In genomic region chr7:16404315-16405072, GRCm38 (mm10) we compare ENCODE assay signal across 8 mouse cellular contexts. TPM values are rescaled to one million over a fixed set of nuclear protein-coding genes. Genes with fewer than 3 reads are reported as not detected.
DNase-seq lines count a peak whose midpoint lies in the region; ATAC-seq and TF ChIP-seq lines count a peak whose summit lies in the region.

No protein-coding gene starts in this region.

- no peak for TF ChIP-seq CTCF in heart, adult 2 months (IDR thresholded peaks at IDR 0.05)
- TF ChIP-seq CTCF in liver, adult 2 months (IDR thresholded peaks at IDR 0.05; ENCODE audit: low read depth, low read length): no peak

- in situ Hi-C loops in ES-E14 (cut with MboI; ENCODE audit: low sequenced_read_pairs in 2 of 2, unreplicated experiment in 2 of 2): no loop called here

- H3K4me1 ChIP-seq in heart, adult 2 months (ENCODE audit: control insufficient read depth, insufficient read depth, low read length): peaks cover 25% of the 10 kb centered on the region
- H3K4me1 ChIP-seq in ES-E14 (ENCODE audit: control insufficient read depth in 2 of 2, insufficient read depth in 2 of 2, low read length in 2 of 2, poor library complexity in 1 of 2): peaks cover 11 to 18% of the 10 kb centered on the region in 2 experiments
- H3K4me1 ChIP-seq in forebrain, embryonic 15.5 days: peaks cover 32% of the 10 kb centered on the region
- H3K4me1 ChIP-seq in liver, adult 2 months (ENCODE audit: control insufficient read depth, insufficient read depth, low read length): peaks cover 28% of the 10 kb centered on the region
- H3K4me1 ChIP-seq in stomach, embryonic 15.5 days: peaks cover 27% of the 10 kb centered on the region

- TF ChIP-seq EP300 in heart, adult 2 months (IDR thresholded peaks at IDR 0.05; ENCODE audit: insufficient read depth, low read depth, low read length): no peak

- no peak for TF ChIP-seq POLR2A in heart, adult 2 months (IDR thresholded peaks at IDR 0.05; ENCODE audit: insufficient read depth, low read depth, low read length)
- no peak for TF ChIP-seq POLR2A in liver, adult 2 months (IDR thresholded peaks at IDR 0.05; ENCODE audit: extremely low read depth, insufficient read depth, low read length)

- H3K27ac ChIP-seq in heart, adult 2 months: peak overlapping the region; percentile 100
- no peak overlapping the region for H3K27ac ChIP-seq in ES-E14 (ENCODE audit: insufficient read depth, low read depth, low read length, poor library complexity, severe bottlenecking)
- H3K27ac ChIP-seq in forebrain, embryonic 15.5 days (replicated peaks): peak overlapping the region; percentile 46
- peak overlapping the region; percentile 86 for H3K27ac ChIP-seq in liver, adult 2 months (replicated peaks; ENCODE audit: insufficient read depth, low read depth, low read length)
- peak overlapping the region; percentile 98 for H3K27ac ChIP-seq in stomach, embryonic 15.5 days

- intact Hi-C loops in heart, adult 2 months (cut with DNase I): loop anchor here (10.0 kb wide), 1 partner anchor 650 kb away; no protein-coding TSS in a partner anchor

- no peaks in the 10 kb centered on the region for H3K9me3 ChIP-seq in ES-E14 (ENCODE audit: control insufficient read depth, insufficient read depth, low read depth, low read length)
- no peaks in the 10 kb centered on the region for H3K9me3 ChIP-seq in forebrain, embryonic 15.5 days
- no peaks in the 10 kb centered on the region for H3K9me3 ChIP-seq in stomach, embryonic 15.5 days

- ATAC-seq in forebrain, embryonic 15.5 days (replicated peaks): no peak
- no peak for ATAC-seq in stomach, embryonic 15.5 days (ENCODE audit: insufficient read depth, low FRiP score, low read depth)

- no peak overlapping the region for H3K4me3 ChIP-seq in heart, adult 2 months
- no peak overlapping the region for H3K4me3 ChIP-seq in ES-E14 (ENCODE audit: insufficient read depth in 1 of 2, low read depth in 1 of 2, low read length in 2 of 2, poor library complexity in 1 of 2, severe bottlenecking in 1 of 2)
- H3K4me3 ChIP-seq in forebrain, embryonic 15.5 days: no peak overlapping the region
- no peak overlapping the region for H3K4me3 ChIP-seq in liver, adult 2 months (ENCODE audit: insufficient read depth, low read depth, low read length)
- H3K4me3 ChIP-seq in stomach, embryonic 15.5 days (replicated peaks): no peak overlapping the region

- DNase-seq in heart, adult 2 months: no peak
- no peak for DNase-seq in heart, adult 8-10 months (ENCODE audit: low spot score)
- no peak for DNase-seq in ES-E14 (ENCODE audit: low read depth, low spot score)
- no peak for DNase-seq in liver, adult 2 months (ENCODE audit: extremely low read depth, low read depth, low spot score)
- DNase-seq in frontal cortex, postnatal 14 days (ENCODE audit: low spot score in 2 of 2): no peak
- no peak for DNase-seq in right cerebral cortex, postnatal 36 days (ENCODE audit: low spot score in 2 of 2)

- H3K36me3 ChIP-seq in heart, adult 2 months (ENCODE audit: control insufficient read depth, insufficient read depth, low read length): peaks cover 19% of the 10 kb centered on the region
- peaks cover 4% of the 10 kb centered on the region; the same call in 1 of the 2 replicates for H3K36me3 ChIP-seq in ES-E14 (ENCODE audit: control insufficient read depth, insufficient read depth, low read length, poor library complexity, severe bottlenecking)
- no peaks in the 10 kb centered on the region for H3K36me3 ChIP-seq in forebrain, embryonic 15.5 days
- no peaks in the 10 kb centered on the region for H3K36me3 ChIP-seq in liver, adult 2 months (ENCODE audit: control insufficient read depth, insufficient read depth, low read length)
- no peaks in the 10 kb centered on the region for H3K36me3 ChIP-seq in stomach, embryonic 15.5 days

- WGBS in heart, adult 2 months: 40% methylated on average over 3 of the region's 3 CpGs
- 85% methylated on average over 3 of the region's 3 CpGs for WGBS in forebrain, embryonic 15.5 days
- 43% methylated on average over 3 of the region's 3 CpGs for WGBS in liver, adult 2 months
- WGBS in stomach, embryonic 15.5 days: 59% methylated on average over 3 of the region's 3 CpGs

- H3K9ac ChIP-seq in heart, adult 2 months (ENCODE audit: low read depth, low read length): peak overlapping the region; percentile 40
- peak overlapping the region; percentile 35; the same call in 1 of the 2 replicates for H3K9ac ChIP-seq in ES-E14 (ENCODE audit: insufficient read depth, low read depth, low read length, poor library complexity, severe bottlenecking)
- H3K9ac ChIP-seq in forebrain, embryonic 15.5 days (replicated peaks): peak overlapping the region; percentile 16; the same call in 1 of the 2 replicates
- 0 out of 2 replicates have a peak overlapping the region, but pooled peaks have one; percentile 1 for H3K9ac ChIP-seq in liver, adult 2 months (ENCODE audit: low read depth, low read length)
- H3K9ac ChIP-seq in stomach, embryonic 15.5 days: no peak overlapping the region

- H3K27me3 ChIP-seq in heart, adult 2 months (ENCODE audit: control insufficient read depth, insufficient read depth, low read length): no peaks in the 10 kb centered on the region
- H3K27me3 ChIP-seq in forebrain, embryonic 15.5 days: no peaks in the 10 kb centered on the region
- no peaks in the 10 kb centered on the region for H3K27me3 ChIP-seq in liver, adult 2 months (ENCODE audit: control insufficient read depth, insufficient read depth, low read length)
- H3K27me3 ChIP-seq in stomach, embryonic 15.5 days (replicated peaks): no peaks in the 10 kb centered on the region

- peak overlapping the region; percentile 29 for H3K4me2 ChIP-seq in forebrain, embryonic 15.5 days (replicated peaks)
- H3K4me2 ChIP-seq in stomach, embryonic 15.5 days: peak overlapping the region; percentile 48

- H3K79me2 ChIP-seq in heart, adult 2 months (replicated peaks; ENCODE audit: control insufficient read depth, insufficient read depth, low read length): no peaks in the 10 kb centered on the region; the same call in 1 of the 2 replicates
- peaks cover 6% of the 10 kb centered on the region for H3K79me2 ChIP-seq in liver, adult 2 months (ENCODE audit: control insufficient read depth, insufficient read depth, low read length)

TF ChIP-seq in ES-E14, 5 proteins besides CTCF, POLR2A, EP300 and RAD21:
- TF ChIP-seq ZNF384 (IDR thresholded peaks at IDR 0.05; ENCODE audit: low read depth, low read length) (no peak), MAFK (IDR thresholded peaks at IDR 0.05; ENCODE audit: insufficient read depth, low read depth, low read length) (no peak), ZC3H11A (IDR thresholded peaks at IDR 0.05; ENCODE audit: borderline replicate concordance, low read depth, low read length) (no peak), CHD2 (IDR thresholded peaks at IDR 0.05; ENCODE audit: low read depth, low read length) (no peak), HCFC1 (IDR thresholded peaks at IDR 0.05; ENCODE audit: borderline replicate concordance, insufficient read depth, low read length) (no peak)

RNA-seq across cellular contexts. Expression of gene Zc3h4, which starts 3.8 kb away (rescaled TPM):
- 10 to 100 TPM; 27.7 to 32.4 TPM for total RNA-seq in heart, adult 2 months (2021)
- 17.7 and 17.8 TPM in 2 replicates for polyA plus RNA-seq in heart, adult 2 months (2012; rRNA removed)
- 10 to 100 TPM; 22.6 to 32.9 (median 28.8) TPM for total RNA-seq in heart, adult 8-10 months (2022)
- total RNA-seq in ES-E14 (2012; rRNA removed): 43.7 and 43.9 TPM in 2 replicates
- polyA plus RNA-seq in forebrain, embryonic 15.5 days (2015; fragmentation: Nextera tagmentation; extraction: Ambion mirVana): 22.3 and 25.2 TPM in 2 replicates
- 5.2 and 7.5 TPM in 2 replicates for total RNA-seq in liver, adult 2 months (2014; rRNA removed)
- polyA plus RNA-seq in liver, adult 2 months (2012; rRNA removed): 11.1 and 14.3 TPM in 2 replicates
- polyA plus RNA-seq in stomach, embryonic 15.5 days (2015; fragmentation: Nextera tagmentation; extraction: Ambion mirVana): 16.8 and 17.4 TPM in 2 replicates

RNA-seq across cellular contexts. Expression of gene Sae1, which starts 16.9 kb away (rescaled TPM):
- 10 to 100 TPM; 33.0 to 36.1 TPM for total RNA-seq in heart, adult 2 months (2021)
- polyA plus RNA-seq in heart, adult 2 months (2012; rRNA removed): 23.4 and 45.3 TPM in 2 replicates
- 10 to 100 TPM; 31.6 to 38.8 (median 36.1) TPM for total RNA-seq in heart, adult 8-10 months (2022)
- total RNA-seq in ES-E14 (2012; rRNA removed): 163 and 213 TPM in 2 replicates
- polyA plus RNA-seq in forebrain, embryonic 15.5 days (2015; fragmentation: Nextera tagmentation; extraction: Ambion mirVana): 290 and 303 TPM in 2 replicates
- 15.8 and 16.1 TPM in 2 replicates for total RNA-seq in liver, adult 2 months (2014; rRNA removed)
- 11.5 and 25.8 TPM in 2 replicates for polyA plus RNA-seq in liver, adult 2 months (2012; rRNA removed)
- polyA plus RNA-seq in stomach, embryonic 15.5 days (2015; fragmentation: Nextera tagmentation; extraction: Ambion mirVana): 272 and 284 TPM in 2 replicates

RNA-seq across cellular contexts. Expression of gene Tmem160, which starts 48.1 kb away (rescaled TPM):
- total RNA-seq in heart, adult 2 months (2021): 10 to 100 TPM; 82.9 to 88.2 TPM
- polyA plus RNA-seq in heart, adult 2 months (2012; rRNA removed): 109 and 140 TPM in 2 replicates
- 10 to 100 TPM; 79.6 to 97.6 (median 89.8) TPM for total RNA-seq in heart, adult 8-10 months (2022)
- 82.7 and 117 TPM in 2 replicates for total RNA-seq in ES-E14 (2012; rRNA removed)
- polyA plus RNA-seq in forebrain, embryonic 15.5 days (2015; fragmentation: Nextera tagmentation; extraction: Ambion mirVana): 63.5 and 70.2 TPM in 2 replicates
- 31.7 and 32.0 TPM in 2 replicates for total RNA-seq in liver, adult 2 months (2014; rRNA removed)
- polyA plus RNA-seq in liver, adult 2 months (2012; rRNA removed): 114 and 128 TPM in 2 replicates
- polyA plus RNA-seq in stomach, embryonic 15.5 days (2015; fragmentation: Nextera tagmentation; extraction: Ambion mirVana): 48.5 and 57.0 TPM in 2 replicates
